Mouse (Mus musculus) gastrocnemius, adult 2 months (tissue): ENCODE measurements around the gene Barhl2. TPM values are rescaled to one million over a fixed set of nuclear protein-coding genes. Genes with fewer than 3 reads are reported as not detected.
A peak's percentile ranks its signal among the peaks of the same experiment; 100 is the strongest.

Source experiments
- DNase-seq: peaks from one replicate; pipeline ENCODE4 v3.0.0; 2022
- H3K27ac ChIP-seq: fragments of 200-600 bp; 2 replicates; pipeline ENCODE4 v1.8.1; 2022; ENCODE audit warnings: mild to moderate bottlenecking
- H3K4me3 ChIP-seq: fragments of 200-600 bp; 2 replicates; pipeline ENCODE4 v1.8.1; 2022; ENCODE audit warnings: mild to moderate bottlenecking, moderate library complexity
- CTCF ChIP-seq: fragments of 200-600 bp; IDR thresholded peaks from 2 replicates; pipeline ENCODE4 v1.8.1; 2022; ENCODE audit warnings: antibody characterized with exemption, mild to moderate bottlenecking, moderate library complexity
- intact Hi-C: fragments of 180-260 bp; cut with DNase I; formaldehyde crosslinking; loops from one replicate; pipeline ENCODE4 v1.15.1; 2025
- total RNA-seq, 2 experiments: library from RNA; stranded (reverse); gene quantifications; 2 replicates each; pipeline ENCODE4 v1.2.3; 2021

Gene Barhl2
- total RNA-seq, 2 experiments from 2014 or later, result not detected

DNA sequence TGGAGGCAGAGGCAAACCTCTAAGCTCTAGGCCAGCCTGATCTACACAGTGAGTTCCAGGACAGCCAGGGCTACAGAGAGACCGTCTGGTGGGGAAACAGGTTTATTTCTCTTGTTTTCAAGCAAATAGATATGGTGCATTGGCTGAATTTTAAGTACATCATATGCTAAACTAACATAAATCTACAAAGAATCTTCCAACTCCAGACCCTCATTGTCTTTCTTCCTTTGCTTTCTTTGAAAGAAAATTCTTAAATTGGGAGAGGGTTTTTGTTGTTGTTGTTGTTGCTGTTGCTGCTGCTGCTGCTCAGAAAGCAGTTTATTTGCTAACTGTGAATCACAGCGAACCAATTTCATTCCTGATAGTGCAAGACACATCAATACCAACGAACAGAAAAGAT lies 3.5 kb upstream of the Barhl2 start:
- DNase-seq, result no peak
- TF ChIP-seq CTCF, result no peak
- Histone ChIP-seq H3K27ac (no peak overlapping the region), H3K4me3 (no peak overlapping the region)
- intact Hi-C loops, result no loop called here

- DNase-seq, result no peak
- intact Hi-C loops, result no loop called here
- H3K27ac ChIP-seq, result no peak overlapping the region
- H3K4me3 ChIP-seq, result no peak overlapping the region
- TF ChIP-seq CTCF, result no peak
These were observed 2.6 kb upstream of the Barhl2 start for GRCm38 (mm10) chr5:106460535-106460934.

DNA sequence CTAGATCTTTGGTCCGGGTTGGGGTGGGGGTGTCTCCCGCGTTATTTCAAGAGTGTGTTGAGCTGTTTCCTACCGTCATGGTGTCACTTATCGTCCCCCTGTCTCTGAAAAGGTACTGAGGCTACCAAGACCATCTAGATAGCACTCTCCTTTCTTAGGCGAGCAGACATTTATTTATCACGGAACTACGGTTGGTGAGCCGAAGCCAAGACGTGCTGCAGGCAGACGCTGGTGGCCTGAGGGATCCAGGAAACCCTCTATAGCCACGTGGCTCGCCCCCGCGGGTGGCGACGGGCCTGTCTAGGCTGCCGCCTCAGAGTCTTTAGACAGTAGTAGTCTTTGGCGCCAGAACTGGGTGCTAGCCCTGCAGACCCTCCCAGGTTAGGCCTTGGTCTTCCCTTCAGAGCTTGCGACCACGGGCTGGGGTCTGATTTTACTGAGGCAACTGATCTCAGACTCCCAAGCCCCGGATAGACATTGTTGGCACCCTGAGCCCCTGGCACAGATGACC lies 2.1 kb upstream of the Barhl2 start:
- no peak overlapping the region for H3K27ac ChIP-seq
- intact Hi-C loops, result no loop called here
- no peak overlapping the region for H3K4me3 ChIP-seq
- no peak for DNase-seq
- no peak for TF ChIP-seq CTCF

DNA sequence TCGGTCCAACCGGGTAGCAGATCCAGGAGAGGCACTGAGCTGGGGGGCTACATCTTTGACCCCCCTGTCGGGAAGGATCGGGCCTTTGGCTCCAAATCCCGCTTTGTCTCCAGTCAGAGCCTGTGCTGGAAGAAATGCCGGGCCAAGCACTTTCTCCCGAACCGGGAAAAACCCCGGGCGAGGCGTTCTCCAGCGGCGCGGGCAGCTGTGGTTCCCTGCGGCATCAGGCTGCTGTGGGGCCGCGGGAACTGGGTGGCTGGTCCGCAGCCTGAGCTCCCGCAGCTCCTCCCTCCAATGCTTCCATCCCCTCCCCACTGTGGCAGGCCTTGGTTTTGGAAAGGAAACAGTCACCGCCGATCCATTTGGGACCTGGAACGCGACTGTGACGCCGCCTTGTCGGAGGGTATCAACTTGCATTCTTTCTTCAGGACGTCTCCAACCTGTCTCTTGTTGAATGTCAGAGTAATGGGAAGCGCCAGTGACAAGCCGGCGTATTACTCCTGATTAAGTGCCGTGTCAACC lies 1.2 kb upstream of the Barhl2 start:
- no peak overlapping the region for H3K27ac ChIP-seq
- intact Hi-C loops, result no loop called here
- no peak for DNase-seq
- TF ChIP-seq CTCF, result no peak
- H3K4me3 ChIP-seq, result peak overlapping the region; percentile 71

DNA sequence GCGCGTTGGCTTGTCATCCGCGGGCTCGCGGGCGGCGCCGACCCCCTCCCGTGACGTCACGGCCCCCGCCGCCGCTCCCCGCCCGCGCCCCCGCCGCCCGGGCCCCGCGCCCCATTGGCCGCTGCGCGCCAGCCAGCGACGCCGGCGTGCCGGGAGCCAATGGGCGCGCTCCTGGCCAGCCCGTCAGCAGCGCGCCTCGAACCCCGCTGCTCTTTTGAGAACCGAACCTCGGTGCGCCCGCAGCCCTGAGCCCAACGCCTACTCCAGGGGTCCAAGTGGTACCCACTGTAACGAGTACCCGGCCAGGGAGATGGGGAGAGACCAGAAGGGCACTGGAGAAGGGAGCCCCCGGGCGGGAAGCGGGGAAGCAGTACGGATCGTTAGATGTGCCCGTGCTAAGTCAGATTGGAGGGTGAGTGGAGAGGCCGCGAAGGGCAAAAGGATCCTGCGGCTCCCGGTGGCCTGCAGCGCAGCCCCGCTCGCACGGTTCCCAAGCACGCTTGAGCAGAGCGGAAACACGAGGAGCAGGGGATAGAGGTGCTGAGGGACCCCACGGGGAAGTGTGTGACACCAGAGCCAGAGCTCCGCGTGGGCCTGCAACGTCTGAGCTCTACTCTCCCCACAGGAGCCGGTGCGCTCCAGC lies 632 bp upstream of the Barhl2 start:
- Histone ChIP-seq H3K4me3 (peak overlapping the region; percentile 71), H3K27ac (no peak overlapping the region)
- TF ChIP-seq CTCF, result no peak
- DNase-seq, result peak; percentile 28
- intact Hi-C loops, result no loop called here

DNA sequence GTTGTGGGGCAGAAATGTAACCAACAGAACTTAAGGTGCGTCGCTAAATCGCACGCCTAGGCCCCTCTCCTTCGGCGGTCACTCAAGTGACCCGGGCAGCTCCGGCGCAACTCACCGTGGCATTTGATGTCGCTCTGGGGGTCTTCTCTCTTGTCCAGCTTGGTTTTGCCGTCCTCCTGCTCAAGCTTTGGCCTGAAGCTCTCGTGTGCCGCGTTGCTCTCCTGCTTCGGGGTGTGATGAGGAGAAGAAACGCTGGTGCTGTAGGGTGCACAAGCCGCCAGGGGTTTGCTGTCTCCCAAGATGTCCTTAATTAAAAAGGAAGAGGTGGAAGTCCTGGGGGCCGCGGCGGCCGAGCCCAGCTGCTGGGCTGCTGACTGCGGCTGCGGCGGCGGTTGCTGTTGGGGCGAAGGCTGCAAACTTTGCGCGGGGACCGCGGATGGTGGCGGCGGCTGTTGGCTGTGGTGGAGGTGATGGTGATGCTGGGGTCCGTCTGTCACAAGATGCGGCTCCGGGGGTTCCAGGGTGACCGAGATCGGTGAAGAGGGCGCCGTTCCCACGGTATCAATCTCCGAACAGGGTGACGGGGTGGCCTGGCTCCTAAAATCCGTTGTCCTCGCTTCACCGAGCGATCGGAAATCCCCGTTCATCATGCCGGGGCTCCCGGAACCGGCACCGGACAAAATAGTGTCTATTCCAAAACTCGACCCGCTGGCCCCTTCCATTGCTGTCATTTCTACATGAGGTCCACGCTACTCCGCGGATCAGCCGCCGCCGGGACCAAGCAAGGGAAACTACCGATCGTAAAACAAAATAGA lies 648 bp downstream of the Barhl2 start:
- Histone ChIP-seq H3K4me3 (peak overlapping the region; percentile 71), H3K27ac (no peak overlapping the region)
- no peak for TF ChIP-seq CTCF
- intact Hi-C loops, result no loop called here
- no peak for DNase-seq

GRCm38 (mm10) chr5:106455984-106456383 lies 2.0 kb downstream of the Barhl2 start:
- DNase-seq, result no peak
- Histone ChIP-seq H3K4me3 (no peak overlapping the region), H3K27ac (no peak overlapping the region)
- intact Hi-C loops, result no loop called here
- TF ChIP-seq CTCF, result no peak

DNA sequence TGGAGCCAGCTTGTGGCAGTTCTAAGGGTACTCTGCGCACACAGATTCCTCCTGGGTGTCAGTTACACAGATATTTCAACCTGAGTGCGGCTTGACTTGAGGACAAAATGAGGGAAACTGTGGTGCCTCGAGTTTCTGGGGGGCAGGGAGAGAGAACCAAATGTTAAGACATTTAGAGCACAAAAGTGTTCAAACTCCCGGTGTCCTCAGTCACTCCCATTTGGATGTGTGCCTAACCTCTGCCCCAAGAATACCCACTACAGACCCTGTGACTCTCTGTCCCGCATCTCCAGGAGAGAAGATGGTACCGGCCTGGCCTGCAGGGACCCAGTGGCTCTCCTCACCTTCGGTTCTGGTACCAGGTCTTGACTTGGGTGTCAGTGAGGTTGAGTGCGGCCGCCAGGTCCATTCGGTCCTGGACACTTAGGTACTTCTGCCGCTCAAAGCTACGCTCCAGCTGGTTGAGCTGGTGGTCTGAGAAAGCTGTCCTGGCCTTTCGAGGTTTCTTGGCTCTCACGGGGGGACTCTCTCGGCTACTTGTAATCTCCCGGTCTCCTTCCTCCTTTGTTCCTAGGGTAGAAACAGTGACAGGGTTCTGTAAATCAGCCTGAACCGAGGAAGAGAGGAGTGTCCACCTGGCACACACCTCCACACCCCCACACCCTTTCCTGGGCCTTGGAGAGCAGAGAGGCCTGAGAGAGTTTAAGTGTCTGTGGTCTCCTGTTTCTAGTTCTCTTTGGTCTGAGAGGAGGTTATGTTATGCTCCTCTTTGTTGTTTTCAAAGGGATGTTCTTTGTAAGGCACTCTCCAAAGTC lies 2.7 kb downstream of the Barhl2 start:
- no peak for TF ChIP-seq CTCF
- intact Hi-C loops, result no loop called here
- Histone ChIP-seq H3K27ac (no peak overlapping the region), H3K4me3 (no peak overlapping the region)
- DNase-seq, result no peak

GRCm38 (mm10) chr5:106454411-106455105 lies 3.4 kb downstream of the Barhl2 start:
- Histone ChIP-seq H3K4me3 (no peak overlapping the region), H3K27ac (no peak overlapping the region)
- no peak for DNase-seq
- TF ChIP-seq CTCF, result no peak
- intact Hi-C loops, result no loop called here

DNA sequence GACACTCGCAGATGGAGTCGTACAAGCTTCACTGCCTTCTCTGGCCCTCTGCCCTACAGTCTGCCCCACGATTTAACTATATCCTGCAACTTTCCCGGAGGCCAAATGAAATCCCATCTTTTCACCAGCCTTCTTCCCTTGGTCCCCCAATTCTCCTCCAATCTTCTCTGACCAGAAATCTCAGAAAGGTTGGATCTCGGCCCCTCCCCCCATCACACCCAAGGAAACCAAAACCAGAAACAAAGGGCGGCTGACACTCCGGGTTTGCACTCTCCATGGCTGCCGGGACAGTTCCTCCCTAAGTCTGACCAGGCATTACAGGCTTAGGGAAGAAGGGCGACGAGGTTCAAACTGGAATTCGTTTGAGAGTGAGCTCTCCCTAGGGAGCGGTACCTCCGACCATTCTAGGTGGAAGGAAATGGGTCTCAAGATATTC lies 4.1 kb downstream of the Barhl2 start:
- no peak for TF ChIP-seq CTCF
- no peak for DNase-seq
- peak overlapping the region; percentile 1; the same call in 1 of the 2 replicates for H3K4me3 ChIP-seq
- H3K27ac ChIP-seq, result no peak overlapping the region
- intact Hi-C loops, result no loop called here

GRCm38 (mm10) chr5:106453181-106453885 lies 4.6 kb downstream of the Barhl2 start:
- Histone ChIP-seq H3K27ac (no peak overlapping the region), H3K4me3 (peak overlapping the region; percentile 1; the same call in 1 of the 2 replicates)
- TF ChIP-seq CTCF, result no peak
- intact Hi-C loops, result no loop called here
- DNase-seq, result no peak
